ENCODE assay signal across 14 mouse cellular contexts in the genomic region with DNA sequence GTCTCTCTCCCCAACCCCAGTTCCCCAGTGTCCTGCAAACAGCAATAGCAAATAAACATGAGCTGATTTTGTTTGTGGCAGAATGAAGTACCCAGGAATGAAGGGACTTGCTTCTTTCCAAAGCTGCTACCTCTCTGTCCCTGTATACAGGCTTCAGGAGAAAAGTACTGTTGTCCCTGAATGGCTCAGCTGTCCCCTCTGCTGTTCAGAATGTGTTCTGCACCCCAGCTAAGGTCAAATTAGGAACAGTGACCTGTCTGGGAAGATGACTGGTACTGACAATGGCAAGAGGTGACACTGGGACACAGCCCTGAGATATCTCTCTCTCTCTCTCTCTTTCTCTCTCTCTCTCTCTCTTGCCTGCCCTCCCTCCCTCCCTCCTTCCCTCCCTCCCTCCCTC. TPM values are rescaled to one million over a fixed set of nuclear protein-coding genes. Genes with fewer than 3 reads are reported as not detected.
DNase-seq lines count a peak whose midpoint lies in the region; ATAC-seq and TF ChIP-seq lines count a peak whose summit lies in the region.
"Had no signal": no experiment of that assay in that cellular context is flagged by ENCODE, and none has a peak within 500 bp of the region (broad histone marks: within the 10 kb centered on the region; RNA-seq: fewer than 3 reads in every experiment).

No protein-coding gene starts in this region.

- no peak overlapping the region for H3K27ac ChIP-seq in layer of hippocampus, adult 2 months
- H3K27ac ChIP-seq: liver, embryonic 15.5 days; stomach, embryonic 15.5 days had no signal

- no peaks in the 10 kb centered on the region for H3K36me3 ChIP-seq in E14TG2a.4 (ENCODE audit: insufficient read depth, low read length)
- H3K36me3 ChIP-seq: liver, embryonic 15.5 days; stomach, embryonic 15.5 days had no signal

- DNase-seq in embryo, embryonic 10.5 days (ENCODE audit: low spot score), result peak; percentile 30
- DNase-seq in embryo, embryonic 11 days, result no peak
- no peak for DNase-seq in layer of hippocampus, adult 2 months (ENCODE audit: low spot score in 2 of 2)
- no peak for DNase-seq in layer of hippocampus, postnatal 36 days
- peak; percentile 20 for DNase-seq in adipocyte (ENCODE audit: low spot score)
- no peak for DNase-seq in left cerebral cortex, postnatal 14 days (ENCODE audit: low spot score in 2 of 2)

- no peak overlapping the region for H3K4me3 ChIP-seq in layer of hippocampus, adult 2 months
- no peak overlapping the region for H3K4me3 ChIP-seq in E14TG2a.4 (replicated peaks; ENCODE audit: low read length)
- H3K4me3 ChIP-seq: liver, embryonic 15.5 days; stomach, embryonic 15.5 days had no signal

- H3K27me3 ChIP-seq in E14TG2a.4 (ENCODE audit: insufficient read depth, low read length), result peaks cover 14% of the 10 kb centered on the region
- H3K27me3 ChIP-seq: liver, embryonic 15.5 days; stomach, embryonic 15.5 days had no signal

- intact Hi-C loops in left cerebral cortex, postnatal 14 days (cut with DNase I), result no loop called here

- ATAC-seq in activated CD4-positive, CD25-positive, alpha-beta regulatory T cell, adult 4 months, result no peak

- peak; percentile 53 for TF ChIP-seq CTCF in layer of hippocampus, adult 2 months (conservative IDR thresholded peaks at IDR 0.05)
- peak; percentile 28 for TF ChIP-seq CTCF in E14TG2a.4 (conservative IDR thresholded peaks at IDR 0.05; ENCODE audit: low read length)

- H3K9me3 ChIP-seq in E14TG2a.4 (ENCODE audit: low read length), result no peaks in the 10 kb centered on the region
- H3K9me3 ChIP-seq: liver, embryonic 15.5 days; stomach, embryonic 15.5 days had no signal

- no peaks in the 10 kb centered on the region for H3K4me1 ChIP-seq in E14TG2a.4 (replicated peaks; ENCODE audit: low read depth, low read length)
- H3K4me1 ChIP-seq: liver, embryonic 15.5 days; stomach, embryonic 15.5 days had no signal

RNA-seq across cellular contexts. Expression of a gene that starts 56.6 kb away (rescaled TPM):
- not detected for total RNA-seq in layer of hippocampus, adult 2 months (2021)
- not detected for total RNA-seq in layer of hippocampus, postnatal 36 days (2021)
- polyA plus RNA-seq in activated CD4-positive, CD25-positive, alpha-beta regulatory T cell, adult 4 months (2017; shearing (Covaris generic)), result not detected
- total RNA-seq in left cerebral cortex, postnatal 14 days (2021), result not detected
- total RNA-seq: gastrocnemius, postnatal 4 days; left cerebral cortex, postnatal 25 days; megakaryocyte, adult 5-6 weeks had no signal
- polyA plus RNA-seq: liver, embryonic 15.5 days; stomach, embryonic 15.5 days; urinary bladder, adult 2 months had no signal

Comparison
In these comparisons a context has a peak if more than half of its experiments do, and no peak if none do; other contexts are left out.
1. DNase-seq: peak in embryo, embryonic 10.5 days (single experiment) and adipocyte (single experiment); none in embryo, embryonic 11 days (single experiment), layer of hippocampus, adult 2 months (0 of 2), layer of hippocampus, postnatal 36 days (0 of 2) and left cerebral cortex, postnatal 14 days (0 of 2).